Mouse (Mus musculus): ENCODE data around the gene Nlrp3.

DNA sequence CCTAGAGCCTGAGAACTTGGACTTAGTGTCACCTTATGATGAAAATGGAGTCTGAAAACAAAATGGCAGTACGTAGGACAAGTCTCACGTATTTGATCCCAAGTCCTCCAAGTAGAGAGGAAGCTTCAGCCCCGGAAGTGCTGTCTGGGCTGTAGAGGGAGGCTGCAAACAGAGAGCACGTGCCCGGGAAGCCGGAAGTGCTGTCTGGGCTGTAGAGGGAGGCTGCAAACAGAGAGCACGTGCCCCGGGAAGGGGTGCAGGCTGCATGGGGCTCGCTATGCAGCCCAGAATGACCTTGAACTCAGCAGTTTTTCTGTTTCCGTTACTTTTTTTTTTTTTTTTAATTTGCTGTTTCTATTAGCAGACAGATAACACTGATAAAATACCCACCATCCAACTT, 23.1 kb upstream of the Nlrp3 start:
- TF ChIP-seq CTCF (IDR thresholded peaks at IDR 0.05; ENCODE audit: low read depth) = no peak
- TF ChIP-seq EP300 (IDR thresholded peaks at IDR 0.05; ENCODE audit: low read depth) = no peak

Data from liver, embryonic 14.5 days (tissue).